Mouse (Mus musculus): ENCODE measurements around the gene Hoxa9. TPM values are rescaled to one million over a fixed set of nuclear protein-coding genes. Genes with fewer than 3 reads are reported as not detected.
A peak's percentile ranks its signal among the peaks of the same experiment; 100 is the strongest.

Gene Hoxa9
- total RNA-seq, 1 experiment from 2014 or later, result 122 TPM

DNA sequence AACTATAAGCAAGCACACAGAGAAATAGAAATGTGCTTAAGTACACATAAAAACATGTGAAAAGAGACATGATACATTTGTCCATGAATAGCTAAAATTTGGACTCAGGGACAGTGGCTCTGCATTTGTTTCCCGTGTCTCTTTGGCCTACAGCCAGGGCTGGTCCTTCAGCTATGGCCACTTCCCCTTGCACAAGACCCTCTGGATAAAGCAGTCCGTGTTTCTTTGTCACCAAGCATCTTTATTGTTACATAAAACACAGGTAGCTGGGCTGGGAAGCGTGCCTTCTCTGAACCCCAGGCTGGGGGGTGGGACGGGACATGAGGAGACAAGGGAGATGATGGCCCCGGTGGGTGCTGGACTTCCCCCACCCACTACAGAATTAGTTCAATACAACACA lies 16.6 kb downstream of the Hoxa9 start:
- no peak for ATAC-seq (replicated peaks in 1 of 2; ENCODE audit: insufficient read depth in 1 of 2, low FRiP score in 2 of 2, low TSS enrichment in 1 of 2, low read depth in 1 of 2, poor library complexity in 2 of 2, severe bottlenecking in 2 of 2)

DNA sequence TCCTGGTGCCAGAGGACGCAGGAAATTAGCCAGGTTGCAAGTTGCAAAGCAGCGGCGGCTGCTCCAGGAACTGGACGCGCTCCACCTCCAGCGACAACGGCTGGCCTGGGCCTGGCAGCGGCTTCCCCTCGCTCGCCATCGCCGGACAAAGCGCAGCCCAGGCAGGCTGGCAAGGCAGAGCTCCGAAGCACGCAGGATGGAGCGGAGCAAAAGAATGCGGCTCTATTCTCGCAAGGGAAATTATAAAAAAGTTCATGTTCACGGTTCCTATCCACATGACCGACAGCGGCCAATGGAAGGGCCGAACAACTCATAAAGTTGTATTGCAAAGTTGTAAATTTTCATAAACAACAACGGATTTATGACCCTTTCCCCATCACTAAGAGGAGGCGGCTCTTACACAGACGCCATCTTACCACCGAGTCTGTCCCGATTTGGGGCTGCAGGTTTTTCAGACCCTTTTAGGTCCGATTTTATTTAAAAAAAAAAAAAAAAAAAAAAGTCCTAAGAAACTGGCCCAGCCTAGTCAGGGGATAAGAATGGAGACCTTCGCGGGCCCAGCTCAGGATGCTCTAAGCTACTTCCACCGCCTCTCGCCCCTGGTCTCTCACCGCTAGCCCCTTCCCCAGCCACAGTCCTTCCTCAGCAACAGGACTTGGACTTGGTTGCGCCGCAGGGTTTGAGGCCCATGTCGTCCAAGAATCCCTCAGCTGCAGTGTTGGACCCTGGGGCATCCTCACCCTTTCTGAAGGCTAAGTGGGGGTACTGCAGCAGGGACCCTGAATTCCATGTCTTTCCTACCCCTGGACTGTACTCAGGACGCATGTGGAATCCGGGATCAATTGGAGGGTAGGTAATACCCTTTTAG lies 17.5 kb downstream of the Hoxa9 start, which contains the start of the genes Hoxa3 and Gm28308:
Hoxa3 (minus strand) TSS at position 218 of the 868 bp plus-strand sequence.
Gm28308 (minus strand) TSS at position 221 of the 868 bp plus-strand sequence.
- peak; percentile 29 to 46; a peak in 3 of 4 replicates for ATAC-seq (replicated peaks in 1 of 2; ENCODE audit: insufficient read depth in 1 of 2, low FRiP score in 2 of 2, low TSS enrichment in 1 of 2, low read depth in 1 of 2, poor library complexity in 2 of 2, severe bottlenecking in 2 of 2)

DNA sequence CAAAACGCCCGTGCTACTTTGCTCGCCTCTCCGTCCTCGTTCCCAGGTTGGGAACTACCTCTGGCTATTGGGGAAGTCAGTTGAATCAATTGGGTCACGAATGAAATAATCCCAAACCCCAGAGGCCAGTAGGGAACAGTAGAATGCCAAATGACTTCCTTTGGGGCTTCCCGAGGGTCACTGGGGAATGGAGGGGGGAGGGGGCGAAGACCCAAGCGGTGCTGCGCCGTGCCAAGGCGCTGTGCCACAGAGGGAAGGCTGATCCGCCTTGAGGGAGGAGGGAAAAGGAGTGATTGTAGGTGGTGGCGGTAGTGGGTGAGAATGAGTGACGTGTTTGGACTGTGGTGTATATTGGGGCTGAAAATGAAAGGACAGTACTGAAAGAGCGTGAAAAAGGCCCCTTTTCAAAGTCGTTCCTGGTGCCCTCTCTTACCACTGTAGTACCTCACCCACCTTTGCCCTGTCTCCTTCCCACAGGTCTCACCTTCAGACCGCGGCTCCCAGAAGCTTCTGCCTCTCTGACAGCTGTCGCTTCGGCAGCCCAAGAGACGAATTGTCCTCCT lies 18.3 kb downstream of the Hoxa9 start:
- peak; percentile 12 to 20; a peak in 1 of 4 replicates for ATAC-seq (replicated peaks in 1 of 2; ENCODE audit: insufficient read depth in 1 of 2, low FRiP score in 2 of 2, low TSS enrichment in 1 of 2, low read depth in 1 of 2, poor library complexity in 2 of 2, severe bottlenecking in 2 of 2)

DNA sequence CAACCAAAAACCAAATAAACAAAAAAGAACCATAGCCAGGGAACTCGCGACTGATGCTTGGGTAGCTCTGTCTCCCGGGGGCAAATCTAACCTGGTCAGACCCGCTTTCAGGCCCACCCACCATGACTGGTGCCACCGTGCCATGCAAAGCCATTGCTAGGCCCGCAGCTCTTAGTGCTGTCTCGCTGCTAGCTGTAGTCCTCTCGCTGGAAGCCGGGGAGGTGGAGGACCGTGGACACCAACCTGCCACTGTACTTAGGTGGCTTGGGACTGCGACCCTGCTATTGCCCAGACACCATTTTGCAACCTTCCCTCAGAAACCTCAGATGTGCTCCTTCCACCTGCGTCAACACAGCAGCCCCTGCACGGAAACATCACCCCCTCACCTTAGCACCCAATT lies 18.9 kb downstream of the Hoxa9 start:
- no peak; a peak in 1 of 4 replicates for ATAC-seq (replicated peaks in 1 of 2; ENCODE audit: insufficient read depth in 1 of 2, low FRiP score in 2 of 2, low TSS enrichment in 1 of 2, low read depth in 1 of 2, poor library complexity in 2 of 2, severe bottlenecking in 2 of 2)

DNA sequence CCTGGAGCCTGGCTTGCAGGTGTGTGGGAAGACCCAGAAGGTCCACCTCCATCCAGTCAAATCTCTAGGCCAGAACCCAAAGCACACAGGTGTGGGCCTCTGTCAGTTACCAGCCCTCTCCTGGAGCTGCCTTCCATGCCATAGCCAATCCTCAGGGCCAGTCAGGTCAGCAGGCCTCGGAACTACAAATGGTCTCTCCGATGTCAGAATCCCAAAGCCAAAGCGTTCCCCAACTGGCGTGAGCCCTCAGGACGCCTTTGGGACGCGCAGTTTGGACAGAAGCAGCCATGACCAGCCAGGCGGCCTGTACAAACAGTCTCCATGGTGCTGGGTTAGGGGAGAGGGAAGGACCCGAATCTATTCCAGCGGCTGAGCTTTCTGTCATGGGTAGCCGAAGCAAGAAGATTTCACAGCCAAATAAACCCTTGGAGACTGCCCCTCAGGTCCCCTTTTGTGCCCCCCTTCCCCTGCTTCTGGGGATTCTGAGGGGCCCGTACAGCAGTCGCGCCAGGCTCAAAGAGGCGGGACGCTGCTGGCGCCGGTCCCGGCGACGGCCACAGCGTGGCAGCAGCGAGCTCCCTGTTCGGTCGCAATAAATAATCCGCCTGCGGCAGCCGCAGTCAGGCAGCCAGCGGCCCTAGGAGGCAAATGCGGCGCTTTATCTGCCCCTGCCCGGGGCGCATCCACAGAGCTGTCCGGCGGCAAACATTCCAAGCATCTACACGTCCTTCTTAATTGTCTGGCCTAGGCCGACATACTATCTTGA lies 19.5 kb downstream of the Hoxa9 start:
- ATAC-seq (replicated peaks in 1 of 2; ENCODE audit: insufficient read depth in 1 of 2, low FRiP score in 2 of 2, low TSS enrichment in 1 of 2, low read depth in 1 of 2, poor library complexity in 2 of 2, severe bottlenecking in 2 of 2), result peak; percentile 54 to 57; a peak in 3 of 4 replicates

DNA sequence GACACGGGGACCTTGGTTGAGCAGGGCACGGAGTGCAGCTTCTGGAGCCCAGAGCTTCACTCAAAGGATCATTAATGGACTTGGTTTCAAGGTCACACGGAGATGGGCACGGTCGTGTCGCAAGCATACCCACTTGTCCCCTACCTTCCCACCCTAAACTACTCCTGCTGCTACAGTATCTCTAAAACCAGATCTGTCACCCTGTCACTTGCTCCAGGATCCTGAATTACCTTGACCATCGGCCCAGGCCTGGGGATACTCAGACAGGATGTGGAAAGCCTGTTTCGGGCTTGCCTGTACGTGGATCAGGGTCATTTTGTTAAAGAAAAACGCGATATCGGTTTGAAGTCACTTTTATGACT lies 21.2 kb downstream of the Hoxa9 start:
- ATAC-seq (replicated peaks in 1 of 2; ENCODE audit: insufficient read depth in 1 of 2, low FRiP score in 2 of 2, low TSS enrichment in 1 of 2, low read depth in 1 of 2, poor library complexity in 2 of 2, severe bottlenecking in 2 of 2), result no peak

DNA sequence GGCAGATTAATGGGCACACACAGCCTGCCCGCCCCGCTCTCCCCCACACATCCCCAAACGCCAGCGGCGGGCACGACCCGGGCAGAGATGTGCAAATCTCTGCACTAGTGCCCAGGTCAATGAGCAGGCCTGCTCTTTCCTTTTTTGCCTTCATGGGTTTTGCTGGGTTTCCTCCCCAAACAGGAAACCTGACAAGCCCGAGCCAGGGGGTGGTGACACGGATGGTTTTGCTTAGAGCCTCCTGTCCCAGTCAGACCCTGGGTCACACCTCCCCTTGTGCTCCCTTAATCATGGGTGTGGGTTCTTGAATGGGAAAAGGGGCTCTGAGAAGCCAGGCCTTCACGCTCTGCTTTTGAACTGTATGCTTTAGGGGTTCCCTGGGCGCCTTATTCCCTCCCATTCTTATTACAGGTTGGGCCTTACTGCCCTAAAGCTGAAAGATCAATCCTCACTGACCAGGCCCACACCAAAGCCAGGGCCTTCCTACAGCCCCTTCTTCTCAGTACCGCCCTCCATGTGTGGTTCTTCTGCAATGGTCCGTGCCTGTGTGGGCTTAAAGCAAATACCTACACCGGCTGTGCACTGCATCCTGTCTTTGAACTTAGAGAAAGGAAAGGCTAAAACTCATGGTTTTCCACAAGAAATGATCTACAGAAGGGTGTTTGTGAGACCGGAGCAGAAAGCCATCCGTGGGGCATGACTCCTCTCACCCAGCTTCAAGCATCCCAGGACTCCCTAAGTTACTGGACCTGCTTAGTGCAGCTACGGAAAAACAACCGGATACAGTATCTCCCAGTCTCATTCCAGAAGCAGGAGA lies 21.8 kb downstream of the Hoxa9 start:
- ATAC-seq (replicated peaks in 1 of 2; ENCODE audit: insufficient read depth in 1 of 2, low FRiP score in 2 of 2, low TSS enrichment in 1 of 2, low read depth in 1 of 2, poor library complexity in 2 of 2, severe bottlenecking in 2 of 2), result no peak

DNA sequence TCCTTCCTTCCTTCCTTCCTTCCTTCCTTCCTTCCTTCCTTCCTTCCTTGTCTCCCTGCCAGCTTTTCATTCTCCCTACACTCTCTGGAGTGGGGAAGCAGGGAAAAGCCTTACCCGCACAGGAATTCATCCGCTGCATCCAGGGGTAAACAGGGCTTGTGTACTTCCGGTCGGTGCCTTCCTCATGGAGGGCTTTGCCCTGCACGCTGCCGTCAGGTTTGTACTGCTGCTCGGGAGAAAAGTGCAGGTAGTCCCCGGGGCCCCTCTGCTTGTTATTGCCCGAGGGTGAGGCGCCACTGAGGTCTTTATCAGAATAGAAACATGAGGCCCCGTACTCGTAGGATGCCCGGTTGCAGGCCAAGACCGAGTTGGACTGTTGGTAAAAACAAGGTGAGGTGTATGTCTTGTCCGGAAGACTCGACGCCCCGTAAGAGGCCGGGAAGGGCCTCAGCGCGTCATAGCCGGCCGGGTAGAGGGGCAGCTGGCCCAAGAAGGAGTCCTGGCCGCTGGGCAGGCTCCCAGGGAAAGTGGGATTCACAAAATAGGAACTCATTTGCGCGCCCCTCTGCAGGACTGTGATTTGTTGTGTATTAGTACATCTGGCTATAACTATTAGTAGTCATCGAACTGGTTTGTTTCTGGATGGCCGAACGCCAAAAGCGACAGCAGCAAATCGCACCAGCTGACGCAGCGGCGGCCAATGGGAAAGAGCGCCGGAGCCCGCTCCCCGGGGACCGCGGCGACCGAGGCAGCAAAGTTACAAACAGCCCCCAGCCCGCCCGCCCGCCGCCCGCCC lies 22.6 kb downstream of the Hoxa9 start, which contains the start of gene Hoxa6:
Hoxa6 (minus strand) TSS at position 651 of the 796 bp plus-strand sequence.
- ATAC-seq (replicated peaks in 1 of 2; ENCODE audit: insufficient read depth in 1 of 2, low FRiP score in 2 of 2, low TSS enrichment in 1 of 2, low read depth in 1 of 2, poor library complexity in 2 of 2, severe bottlenecking in 2 of 2), result no peak

DNA sequence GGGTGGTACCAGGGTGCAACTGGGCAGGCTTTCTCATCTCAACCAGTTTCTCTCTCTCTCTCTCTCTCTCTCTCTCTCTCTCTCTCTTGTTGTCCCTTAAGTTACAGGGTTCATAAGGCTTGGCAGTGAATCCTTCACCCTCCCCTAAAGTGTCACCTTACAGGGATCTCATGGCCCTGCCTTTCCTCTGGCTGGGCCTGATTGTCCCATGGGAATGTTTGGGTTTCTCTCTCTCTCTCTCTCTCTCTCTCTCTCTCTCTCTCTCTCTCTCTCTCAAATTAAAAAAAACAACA lies 23.3 kb downstream of the Hoxa9 start:
- no peak for ATAC-seq (replicated peaks in 1 of 2; ENCODE audit: insufficient read depth in 1 of 2, low FRiP score in 2 of 2, low TSS enrichment in 1 of 2, low read depth in 1 of 2, poor library complexity in 2 of 2, severe bottlenecking in 2 of 2)

DNA sequence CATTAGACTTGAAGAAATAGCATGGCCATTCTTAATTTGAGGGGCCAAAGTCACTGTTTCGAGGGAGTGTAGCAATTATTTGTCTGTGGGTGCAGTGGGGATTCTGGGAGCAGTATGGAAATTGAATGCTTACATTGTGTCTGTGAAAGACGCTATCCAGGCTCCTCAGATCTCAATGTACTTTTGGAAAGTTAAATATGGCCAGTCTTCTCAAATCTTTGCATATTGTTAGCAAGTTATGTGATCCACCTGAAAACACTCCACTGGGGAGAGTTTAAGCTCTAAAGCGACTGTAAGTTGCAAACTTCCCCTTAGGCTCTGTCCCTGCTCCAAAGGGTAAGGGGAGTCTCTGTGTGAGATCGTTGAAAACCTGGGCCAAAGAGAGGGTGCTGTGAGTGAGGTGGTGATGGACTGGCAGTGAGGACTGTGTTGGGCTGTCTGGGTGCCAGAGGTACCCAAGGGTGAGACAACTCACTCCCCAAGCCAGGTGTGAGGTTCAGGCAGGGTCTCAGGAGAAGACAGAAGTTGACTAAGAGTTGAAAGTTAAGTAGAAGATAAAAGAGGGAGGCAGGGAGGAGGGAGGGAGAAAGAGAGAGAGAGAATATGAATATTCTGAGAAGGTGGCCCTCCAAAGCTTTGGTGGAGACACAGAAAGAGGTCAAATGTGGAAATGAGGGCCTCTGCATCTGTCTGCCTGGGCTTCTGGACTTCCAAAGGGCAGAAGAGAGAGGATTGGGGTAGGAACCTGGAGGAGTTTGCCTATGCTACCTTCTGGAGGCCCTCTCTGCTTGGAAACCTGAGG lies 23.8 kb downstream of the Hoxa9 start:
- ATAC-seq (replicated peaks in 1 of 2; ENCODE audit: insufficient read depth in 1 of 2, low FRiP score in 2 of 2, low TSS enrichment in 1 of 2, low read depth in 1 of 2, poor library complexity in 2 of 2, severe bottlenecking in 2 of 2), result no peak

DNA sequence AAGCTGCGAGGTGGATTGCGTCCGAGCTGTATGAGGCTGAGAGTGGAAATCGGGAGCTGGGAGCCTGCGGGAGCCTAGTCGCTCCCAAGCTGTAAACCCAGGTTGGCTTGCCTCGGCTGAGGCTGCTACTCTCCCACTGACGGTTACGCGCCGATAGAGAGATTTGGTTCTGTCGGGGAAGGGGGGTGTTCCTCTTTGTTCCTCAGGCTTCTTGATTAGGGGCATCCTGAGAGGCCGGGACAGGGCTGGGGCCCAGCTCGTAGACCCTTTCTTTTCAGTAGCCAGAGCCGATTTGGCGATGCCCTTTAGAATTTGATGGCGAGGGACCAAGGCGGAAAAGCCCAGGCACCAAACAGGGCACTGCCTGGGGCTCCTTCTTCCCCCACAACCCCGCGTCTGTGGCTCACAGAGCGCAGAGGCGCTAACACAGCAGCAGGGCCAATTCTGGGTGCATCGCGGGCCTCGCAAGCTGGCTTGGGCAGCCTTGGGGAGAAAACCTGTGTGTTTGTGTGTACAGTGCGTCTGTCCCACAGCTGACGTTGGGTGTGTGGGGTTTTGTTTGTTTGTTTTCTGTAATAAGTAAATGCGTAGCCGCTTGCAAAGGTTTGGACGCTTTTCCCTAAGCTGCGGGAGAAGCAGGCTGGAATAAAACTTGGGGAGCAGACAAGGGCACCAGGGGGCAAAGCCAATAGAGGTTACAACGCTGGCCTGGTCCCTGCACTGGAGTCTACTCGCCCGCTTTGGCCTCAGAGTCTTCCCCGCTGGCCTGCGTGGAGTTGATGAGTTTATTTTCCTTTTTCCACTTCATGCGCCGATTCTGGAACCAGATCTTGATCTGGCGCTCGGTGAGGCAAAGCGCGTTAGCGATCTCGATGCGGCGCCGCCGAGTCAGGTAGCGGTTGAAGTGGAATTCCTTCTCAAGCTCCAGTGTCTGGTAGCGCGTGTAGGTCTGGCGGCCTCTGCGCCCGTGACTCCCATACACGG lies 25.0 kb downstream of the Hoxa9 start:
- ATAC-seq (replicated peaks in 1 of 2; ENCODE audit: insufficient read depth in 1 of 2, low FRiP score in 2 of 2, low TSS enrichment in 1 of 2, low read depth in 1 of 2, poor library complexity in 2 of 2, severe bottlenecking in 2 of 2), result no peak

DNA sequence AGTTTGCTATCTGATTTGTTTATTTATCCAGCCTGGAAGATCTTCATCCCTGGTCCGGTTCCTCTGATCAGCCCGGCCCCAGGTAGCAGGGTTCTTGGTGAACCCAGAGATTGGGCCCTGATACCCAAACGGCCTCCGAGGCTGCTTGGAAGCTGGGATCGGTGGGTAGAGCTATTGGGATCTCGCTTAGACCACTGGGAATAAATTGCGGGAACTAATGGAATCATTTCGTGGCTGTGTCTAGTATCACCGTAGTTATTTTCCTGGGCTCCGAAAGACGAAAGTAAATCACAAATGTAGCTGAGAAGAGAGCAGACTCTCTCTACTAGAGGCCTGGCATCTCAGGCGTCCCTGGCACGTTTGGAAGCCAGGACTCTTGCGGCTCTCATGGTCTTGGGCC lies 25.7 kb downstream of the Hoxa9 start:
- no peak for ATAC-seq (replicated peaks in 1 of 2; ENCODE audit: insufficient read depth in 1 of 2, low FRiP score in 2 of 2, low TSS enrichment in 1 of 2, low read depth in 1 of 2, poor library complexity in 2 of 2, severe bottlenecking in 2 of 2)

DNA sequence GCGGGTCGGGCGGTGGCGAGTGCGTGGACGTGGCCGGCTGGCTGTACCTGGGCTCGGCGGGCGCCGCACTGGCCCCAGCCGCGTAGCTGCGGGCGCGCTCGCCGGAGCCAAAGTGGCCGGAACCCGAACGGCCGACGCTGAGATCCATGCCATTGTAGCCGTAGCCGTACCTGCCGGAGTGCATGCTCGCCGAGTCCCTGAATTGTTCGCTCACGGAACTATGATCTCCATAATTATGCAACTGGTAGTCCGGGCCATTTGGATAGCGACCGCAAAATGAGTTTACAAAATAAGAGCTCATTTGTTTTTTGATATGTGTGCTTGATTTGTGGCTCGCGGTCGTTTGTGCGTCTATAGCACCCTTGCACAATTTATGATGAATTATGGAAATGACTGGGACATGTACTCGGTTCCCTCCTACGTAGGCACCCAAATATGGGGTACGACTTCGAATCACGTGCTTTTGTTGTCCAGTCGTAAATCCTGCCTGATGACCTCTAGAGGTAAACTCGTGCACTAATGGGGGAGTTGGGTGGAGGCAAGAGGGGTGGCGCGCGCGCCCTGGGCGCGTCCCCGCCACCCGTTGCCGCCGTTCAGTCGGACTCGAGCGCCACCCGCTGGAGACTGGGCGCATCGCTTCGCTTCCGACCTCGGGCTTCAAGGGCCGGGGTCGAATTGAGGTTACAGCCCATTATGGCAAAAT lies 26.7 kb downstream of the Hoxa9 start, which contains the start of gene Hoxa5:
Hoxa5 (minus strand) TSS at position 538 of the 703 bp plus-strand sequence.
- peak in 1 of 2 experiments; percentile 18; a peak in 1 of 4 replicates for ATAC-seq (replicated peaks in 1 of 2; ENCODE audit: insufficient read depth in 1 of 2, low FRiP score in 2 of 2, low TSS enrichment in 1 of 2, low read depth in 1 of 2, poor library complexity in 2 of 2, severe bottlenecking in 2 of 2)

DNA sequence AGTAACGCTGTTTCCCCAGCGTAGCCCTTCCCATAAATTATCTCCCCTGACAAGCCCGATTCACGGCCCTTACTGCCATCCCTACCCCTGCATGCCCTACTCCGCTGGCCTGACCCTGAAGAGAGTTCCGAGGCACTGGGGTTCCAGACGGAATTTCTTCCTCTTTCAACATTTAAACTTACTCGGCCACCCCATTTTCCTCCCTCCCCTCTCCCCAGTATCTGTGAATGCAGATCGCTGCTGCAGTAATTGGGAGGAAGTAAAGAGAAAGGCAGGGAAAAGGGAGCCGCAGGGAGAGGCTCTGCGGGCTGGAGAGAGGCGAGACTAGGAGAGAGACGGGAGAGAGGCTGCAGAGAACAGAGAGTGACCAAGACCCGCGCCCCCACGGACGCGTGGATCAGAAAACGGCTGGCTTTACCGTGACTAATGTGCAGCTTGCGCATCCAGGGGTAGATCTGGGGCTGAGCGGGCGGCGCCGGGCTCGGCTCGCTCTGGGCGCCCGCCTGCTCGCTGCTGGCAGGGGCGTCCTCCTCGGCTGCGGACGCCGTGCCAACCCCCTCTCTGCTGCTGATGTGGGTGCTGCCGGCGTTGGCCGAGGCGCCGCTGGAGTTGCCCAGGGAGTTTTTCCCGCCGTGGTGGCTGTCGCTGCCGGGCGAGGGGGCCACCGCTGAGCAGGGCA lies 27.4 kb downstream of the Hoxa9 start:
- no peak for ATAC-seq (replicated peaks in 1 of 2; ENCODE audit: insufficient read depth in 1 of 2, low FRiP score in 2 of 2, low TSS enrichment in 1 of 2, low read depth in 1 of 2, poor library complexity in 2 of 2, severe bottlenecking in 2 of 2)
